Mouse (Mus musculus) embryonic facial prominence, embryonic 14.5 days (tissue): ENCODE measurements around the gene Fbxl12. TPM values are rescaled to one million over a fixed set of nuclear protein-coding genes. Genes with fewer than 3 reads are reported as not detected.

ENCODE experiments used
- ATAC-seq: fragments of 200-750 bp; cut with Nextera tagmentation; 2 replicates; pipeline ENCODE4 v1.8.0; 2017; ENCODE audit warnings: low read depth, moderate number of reproducible peaks, moderate TSS enrichment
- DNase-seq: peaks from one replicate; pipeline ENCODE4 v3.0.0-alpha.2; 2015; ENCODE audit warnings: low spot score
- H3K27ac ChIP-seq: fragments of 300-500 bp; sonication (generic); replicated peaks from 2 replicates; pipeline ENCODE4 v1.5.1; 2014; ENCODE audit warnings: low read depth, mild to moderate bottlenecking, low read length, moderate library complexity
- H3K27me3 ChIP-seq: fragments of 300-500 bp; sonication (generic); replicated peaks from 2 replicates; pipeline ENCODE4 v1.6.1; 2014; ENCODE audit warnings: low read length; ENCODE audit not compliant: control insufficient read depth, insufficient read depth
- H3K36me3 ChIP-seq: fragments of 300-500 bp; sonication (generic); 2 replicates; pipeline ENCODE4 v1.6.1; 2014; ENCODE audit warnings: low read length, mixed read lengths; ENCODE audit not compliant: control insufficient read depth, insufficient read depth
- H3K4me1 ChIP-seq: fragments of 300-500 bp; sonication (generic); 2 replicates; pipeline ENCODE4 v1.6.1; 2014; ENCODE audit warnings: antibody characterized with exemption, low read length; ENCODE audit not compliant: control insufficient read depth, insufficient read depth
- H3K4me2 ChIP-seq: fragments of 300-500 bp; sonication (generic); 2 replicates; pipeline ENCODE4 v1.6.1; 2014; ENCODE audit warnings: low read depth, mild to moderate bottlenecking, low read length, moderate library complexity, mixed read lengths
- H3K4me3 ChIP-seq: fragments of 300-500 bp; sonication (generic); 2 replicates; pipeline ENCODE4 v1.5.1; 2014; ENCODE audit warnings: low read depth, mild to moderate bottlenecking, low read length
- H3K9ac ChIP-seq: fragments of 300-500 bp; sonication (generic); 2 replicates; pipeline ENCODE4 v1.6.1; 2014; ENCODE audit warnings: low read depth, mild to moderate bottlenecking, low read length, moderate library complexity, mixed read lengths
- H3K9me3 ChIP-seq: fragments of 300-500 bp; sonication (generic); 2 replicates; pipeline ENCODE4 v1.6.1; 2016; ENCODE audit warnings: low read length; ENCODE audit not compliant: control insufficient read depth
- WGBS: fragments of 180-500 bp; shearing (Covaris S2); extraction: QIAGEN DNeasy Blood & Tissue Kit; methylation state at CpG from one replicate; pipeline ENCODE4 v1.1.7; 2014; 5-methylcytosine and 5-hydroxymethylcytosine counted together
- polyA plus RNA-seq: library from polyadenylated mRNA; unstranded; fragments of >200 nt; fragmentation: Nextera tagmentation; extraction: Ambion mirVana; gene quantifications from 2 replicates; pipeline ENCODE4 v1.2.1, GENCODE M21; 2014

Gene Fbxl12
- polyA plus RNA-seq, 1 experiment from 2014 or later = 11.5 TPM

DNA sequence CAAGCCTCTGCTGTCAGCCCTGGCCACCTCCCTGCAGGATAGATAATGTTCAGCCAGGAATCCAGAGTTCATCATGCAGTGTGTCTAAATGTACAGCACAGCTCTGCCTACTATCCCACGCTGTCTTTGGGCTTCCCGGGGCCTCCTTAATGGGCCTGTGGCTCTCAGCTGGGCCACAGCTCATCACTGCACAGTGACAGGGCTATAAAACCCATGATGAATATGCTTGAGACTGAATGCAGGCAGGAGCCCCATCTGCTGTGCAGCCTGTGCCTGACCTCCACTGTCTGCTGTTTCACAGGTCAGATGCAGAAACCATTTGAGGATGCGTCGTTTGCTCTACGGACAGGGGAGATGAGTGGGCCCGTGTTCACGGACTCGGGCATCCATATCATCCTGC is 18.3 kb upstream of the Fbxl12 start:
- no peak overlapping the region for H3K9ac ChIP-seq
- H3K4me1 ChIP-seq = no peaks in the 10 kb centered on the region
- no peak overlapping the region for H3K4me3 ChIP-seq
- H3K27ac ChIP-seq = no peak overlapping the region
- H3K27me3 ChIP-seq = no peaks in the 10 kb centered on the region
- H3K4me2 ChIP-seq = no peak overlapping the region
- ATAC-seq (no peak), DNase-seq (no peak)
- H3K9me3 ChIP-seq = no peaks in the 10 kb centered on the region
- WGBS = 96% methylated on average over 8 of the region's 8 CpGs
- peaks cover 56% of the 10 kb centered on the region for H3K36me3 ChIP-seq

DNA sequence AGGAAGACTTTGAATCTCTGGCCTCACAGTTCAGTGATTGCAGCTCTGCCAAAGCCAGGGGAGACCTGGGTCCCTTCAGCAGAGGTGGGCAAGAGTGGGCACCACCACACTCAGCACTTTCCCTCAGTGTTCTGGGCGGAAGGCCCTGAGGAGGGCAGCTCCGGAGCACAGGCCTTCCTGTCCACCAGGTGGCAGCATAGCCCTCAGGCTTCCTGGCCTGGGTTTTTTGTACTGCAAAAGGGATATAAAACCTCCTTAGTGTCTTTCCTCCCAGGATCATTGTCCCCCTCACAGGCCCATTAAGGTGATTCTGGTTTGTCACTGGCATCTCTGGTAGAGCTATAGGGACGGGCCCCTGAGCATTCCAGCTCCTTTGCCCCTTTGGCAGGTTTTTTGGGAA is 17.8 kb upstream of the Fbxl12 start:
- ATAC-seq (no peak), DNase-seq (peak; percentile 62)
- H3K4me2 ChIP-seq = no peak overlapping the region
- H3K9me3 ChIP-seq = no peaks in the 10 kb centered on the region
- H3K27ac ChIP-seq = no peak overlapping the region
- 61% methylated on average over 3 of the region's 3 CpGs for WGBS
- H3K36me3 ChIP-seq = peaks cover 61% of the 10 kb centered on the region
- H3K27me3 ChIP-seq = no peaks in the 10 kb centered on the region
- H3K4me1 ChIP-seq = no peaks in the 10 kb centered on the region
- no peak overlapping the region for H3K4me3 ChIP-seq
- H3K9ac ChIP-seq = no peak overlapping the region

- 95% methylated on average over 3 of the region's 3 CpGs for WGBS
- H3K4me1 ChIP-seq = 0 out of 2 replicates have a peak, but pooled peaks cover 6% of the 10 kb centered on the region
- no peak overlapping the region for H3K4me3 ChIP-seq
- DNase-seq (no peak), ATAC-seq (no peak)
- H3K27me3 ChIP-seq = no peaks in the 10 kb centered on the region
- H3K27ac ChIP-seq = no peak overlapping the region
- peaks cover 72% of the 10 kb centered on the region for H3K36me3 ChIP-seq
- no peaks in the 10 kb centered on the region for H3K9me3 ChIP-seq
- no peak overlapping the region for H3K4me2 ChIP-seq
- no peak overlapping the region for H3K9ac ChIP-seq
Observed at GRCm38 (mm10) chr9:20657546-20657945, 13.0 kb upstream of the Fbxl12 start.

- 91% methylated on average over 3 of the region's 3 CpGs for WGBS
- Histone ChIP-seq H3K27ac (no peak overlapping the region), H3K9ac (no peak overlapping the region), H3K4me3 (no peak overlapping the region), H3K36me3 (peaks cover 50% of the 10 kb centered on the region), H3K4me2 (0 out of 2 replicates have a peak overlapping the region, but pooled peaks have one; percentile 63), H3K9me3 (no peaks in the 10 kb centered on the region), H3K27me3 (no peaks in the 10 kb centered on the region), H3K4me1 (0 out of 2 replicates have a peak, but pooled peaks cover 9% of the 10 kb centered on the region)
- DNase-seq (no peak), ATAC-seq (no peak)
Observed at GRCm38 (mm10) chr9:20653859-20654258, 9.3 kb upstream of the Fbxl12 start.

DNA sequence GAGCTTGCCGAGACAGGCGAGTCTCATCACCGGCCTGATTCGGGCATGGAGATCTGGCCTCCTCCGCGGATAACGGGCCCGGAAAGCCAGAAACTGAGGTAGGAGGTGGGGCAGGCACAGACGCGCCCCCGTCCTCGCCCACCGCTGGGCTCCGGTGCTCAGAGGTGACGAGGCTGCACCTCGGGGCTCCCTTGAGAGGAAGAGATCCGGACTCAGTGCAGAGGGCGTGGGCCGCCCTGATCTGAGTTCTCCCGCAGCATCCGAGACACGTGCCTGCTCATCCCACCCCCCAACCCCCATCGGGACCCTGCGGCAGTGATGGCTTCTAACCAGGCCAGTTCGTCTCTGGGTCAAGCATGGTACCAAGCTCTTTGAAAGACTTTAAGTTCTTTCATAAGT is 7.7 kb upstream of the Fbxl12 start:
- under 1% methylated on average over 15 of the region's 25 CpGs for WGBS
- H3K27me3 ChIP-seq = no peaks in the 10 kb centered on the region
- no peaks in the 10 kb centered on the region for H3K9me3 ChIP-seq
- DNase-seq (no peak), ATAC-seq (peak; percentile 2; the same call in 1 of the 2 replicates)
- no peak overlapping the region for H3K27ac ChIP-seq
- H3K4me3 ChIP-seq = peak overlapping the region; percentile 94
- H3K36me3 ChIP-seq = peaks cover 50% of the 10 kb centered on the region
- H3K4me2 ChIP-seq = peak overlapping the region; percentile 63
- H3K4me1 ChIP-seq = 0 out of 2 replicates have a peak, but pooled peaks cover 9% of the 10 kb centered on the region
- H3K9ac ChIP-seq = peak overlapping the region; percentile 91

DNA sequence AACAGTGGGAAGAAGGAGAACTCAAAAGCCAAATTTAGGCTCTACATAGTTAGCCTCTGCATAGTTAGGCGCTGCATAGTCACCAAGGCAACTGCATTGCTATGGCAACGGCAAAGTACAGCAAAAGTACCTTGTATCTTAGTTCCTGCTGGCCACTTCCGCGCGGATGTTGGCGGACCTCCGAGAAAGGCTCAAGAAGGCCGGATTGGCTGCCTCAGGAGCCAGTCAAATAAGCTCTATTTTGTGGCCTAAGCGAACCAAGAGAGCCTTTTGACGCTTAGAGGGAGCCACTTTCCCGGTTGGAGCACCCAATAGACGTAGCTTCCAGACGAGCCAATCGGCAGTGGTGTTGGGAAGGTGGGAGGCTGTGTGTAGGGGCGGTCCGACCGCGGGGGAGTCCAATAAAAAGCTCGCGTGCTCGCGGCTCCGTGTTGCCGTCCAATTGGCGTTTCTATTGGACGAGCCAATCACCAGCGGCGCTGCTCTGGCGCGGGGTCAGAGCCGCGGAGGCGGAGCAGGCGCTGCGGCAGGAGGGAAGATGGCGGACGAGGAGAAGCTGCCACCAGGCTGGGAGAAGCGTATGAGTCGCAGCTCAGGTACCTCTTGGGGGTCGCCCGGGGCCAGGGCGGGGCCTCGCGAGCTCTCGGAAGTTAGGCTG is 7.2 kb upstream of the Fbxl12 start, which contains the start of gene Pin1:
Gene Pin1 (plus strand): TSS at position 494 of the 658 bp plus-strand sequence.
- H3K9me3 ChIP-seq = no peaks in the 10 kb centered on the region
- peak within 1 kb of the TSS; percentile 91 for H3K9ac ChIP-seq
- H3K36me3 ChIP-seq = peaks cover 49% of the 10 kb centered on the region
- ATAC-seq (peak; percentile 100), DNase-seq (peak; percentile 100)
- H3K4me1 ChIP-seq = 0 out of 2 replicates have a peak, but pooled peaks cover 9% of the 10 kb centered on the region
- H3K4me2 ChIP-seq = peak within 1 kb of the TSS; percentile 71
- H3K27me3 ChIP-seq = no peaks in the 10 kb centered on the region
- 0% methylated on average over 45 of the region's 45 CpGs for WGBS
- peak within 1 kb of the TSS; percentile 94 for H3K4me3 ChIP-seq
- peak within 1 kb of the TSS; percentile 65; the same call in 1 of the 2 replicates for H3K27ac ChIP-seq

- no peaks in the 10 kb centered on the region; the same call in none of the 2 replicates for H3K4me1 ChIP-seq
- peak; percentile 32 for DNase-seq
- peak overlapping the region; percentile 86 for H3K9ac ChIP-seq
Observed at GRCm38 (mm10) chr9:20645121-20645520, 554 bp upstream of the Fbxl12 start.

DNA sequence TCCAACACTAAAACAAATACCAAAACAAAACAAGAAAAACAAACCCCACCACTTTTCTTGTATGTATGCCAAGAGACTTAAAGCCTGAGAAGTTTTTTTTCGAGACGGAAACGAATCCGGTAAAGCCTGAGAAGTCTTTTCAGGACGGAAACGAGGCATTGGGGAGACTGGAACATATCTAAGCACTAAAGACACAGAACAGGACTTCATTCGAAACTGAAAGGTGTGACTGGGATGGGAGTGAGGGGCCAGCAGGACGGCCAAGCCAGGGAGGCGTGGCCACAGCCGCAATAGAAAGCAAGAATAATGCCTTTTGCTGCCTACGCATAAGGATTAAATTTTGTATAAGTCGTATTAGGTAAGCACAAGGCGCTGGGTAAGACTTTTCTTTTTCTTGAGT is 786 bp downstream of the Fbxl12 start:
- no peak for DNase-seq
- H3K27ac ChIP-seq = peak overlapping the region; percentile 94
- peaks cover 35% of the 10 kb centered on the region for H3K36me3 ChIP-seq

More at GRCm38 (mm10) chr9:20645121-20645520, 554 bp upstream of the Fbxl12 start:
- no peak for ATAC-seq
- 4% methylated on average over 17 of the region's 17 CpGs for WGBS
- Histone ChIP-seq H3K27ac (peak overlapping the region; percentile 83), H3K36me3 (peaks cover 31% of the 10 kb centered on the region), H3K9me3 (no peaks in the 10 kb centered on the region), H3K27me3 (no peaks in the 10 kb centered on the region), H3K4me3 (peak overlapping the region; percentile 74), H3K4me2 (peak overlapping the region; percentile 81)

More for the DNA sequence above, 786 bp downstream of the Fbxl12 start:
- H3K9me3 ChIP-seq = no peaks in the 10 kb centered on the region
- peak overlapping the region; percentile 86 for H3K9ac ChIP-seq
- WGBS = 9% methylated on average over 13 of the region's 13 CpGs
- peak overlapping the region; percentile 81 for H3K4me2 ChIP-seq
- H3K4me3 ChIP-seq = peak overlapping the region; percentile 74
- H3K27me3 ChIP-seq = no peaks in the 10 kb centered on the region
- H3K4me1 ChIP-seq = no peaks in the 10 kb centered on the region; the same call in none of the 2 replicates
- no peak for ATAC-seq
